Mouse (Mus musculus) splenic B cell, adult 2 months (primary cell): ENCODE data around the gene Aldh16a1.
"Not testable (repeated sequence)": the region's sequence is repeated elsewhere in the genome, so short reads cannot be mapped to it uniquely, and the experiment has no call there.

Source experiments
- DNase-seq: peaks from one replicate; pipeline ENCODE4 v3.0.0-alpha.2; 2011; ENCODE audit warnings: low read depth, low spot score
- H3K27me3 ChIP-seq: 2 replicates; pipeline ENCODE4 v1.6.1; 2012; ENCODE audit warnings: mild to moderate bottlenecking, low read length, moderate library complexity, mixed read lengths; ENCODE audit not compliant: control insufficient read depth, poor library complexity, insufficient read depth, severe bottlenecking
- H3K36me3 ChIP-seq: 2 replicates; pipeline ENCODE4 v1.6.1; 2012; ENCODE audit warnings: mild to moderate bottlenecking, low read length, moderate library complexity, mixed read lengths; ENCODE audit not compliant: control insufficient read depth, poor library complexity, insufficient read depth, severe bottlenecking

The Aldh16a1 gene

GRCm38 (mm10) chr7:45156206-45156605 lies 1.8 kb upstream of the Aldh16a1 start:
- Histone ChIP-seq H3K27me3 (no peaks in the 10 kb centered on the region), H3K36me3 (no peaks in the 10 kb centered on the region; the same call in 1 of the 2 replicates)
- no peak for DNase-seq

DNA sequence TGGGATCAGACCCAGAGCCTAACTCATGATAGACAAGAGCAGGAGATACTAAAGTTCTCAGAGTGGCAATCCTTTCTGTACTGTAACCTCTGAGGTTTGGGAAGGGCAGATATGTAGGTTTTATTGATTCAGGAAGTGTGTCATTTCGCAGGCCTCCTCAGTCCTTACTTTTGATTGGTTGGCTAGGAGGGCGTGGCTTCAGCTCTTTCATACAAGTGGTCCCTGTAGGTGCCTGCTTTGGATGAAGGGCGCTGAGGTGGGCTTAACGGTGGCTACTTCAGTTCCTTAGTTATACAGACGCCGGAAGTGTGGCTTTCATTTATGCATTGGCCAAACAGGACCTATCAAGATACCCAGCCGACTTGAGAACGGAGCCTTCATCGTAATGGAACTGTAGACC lies 1.2 kb upstream of the Aldh16a1 start:
- Histone ChIP-seq H3K27me3 (no peaks in the 10 kb centered on the region), H3K36me3 (no peaks in the 10 kb centered on the region; the same call in 1 of the 2 replicates)
- DNase-seq, result no peak

- Histone ChIP-seq H3K36me3 (no peaks in the 10 kb centered on the region; the same call in 1 of the 2 replicates), H3K27me3 (no peaks in the 10 kb centered on the region)
- DNase-seq, result peak; percentile 64
Observed at GRCm38 (mm10) chr7:45154993-45155514, 670 bp upstream of the Aldh16a1 start.

DNA sequence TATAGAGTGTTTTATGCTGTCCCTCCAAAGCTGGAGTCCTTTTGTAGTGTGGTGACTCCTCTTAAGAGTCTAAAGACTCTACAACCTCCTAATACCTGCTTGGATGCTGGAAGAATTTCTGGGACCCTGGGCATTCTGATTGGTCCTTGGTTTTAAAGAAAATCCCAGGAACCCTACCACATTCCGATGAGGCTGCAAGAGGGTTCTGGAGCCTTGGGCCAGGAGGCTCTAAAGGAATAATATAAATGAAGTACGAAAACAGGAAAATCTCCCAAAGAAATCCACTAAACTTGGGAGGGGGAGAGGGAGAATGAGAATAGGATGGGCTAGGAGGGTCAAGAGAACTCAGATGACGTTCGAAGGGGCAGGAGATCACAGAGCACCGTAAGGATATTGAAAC lies 798 bp downstream of the Aldh16a1 start:
- Histone ChIP-seq H3K27me3 (no peaks in the 10 kb centered on the region), H3K36me3 (no peaks in the 10 kb centered on the region; the same call in 1 of the 2 replicates)
- no peak for DNase-seq

GRCm38 (mm10) chr7:45153052-45153451 lies 1.3 kb downstream of the Aldh16a1 start:
- not testable (repeated sequence) for H3K36me3 ChIP-seq, H3K27me3 ChIP-seq, DNase-seq

DNA sequence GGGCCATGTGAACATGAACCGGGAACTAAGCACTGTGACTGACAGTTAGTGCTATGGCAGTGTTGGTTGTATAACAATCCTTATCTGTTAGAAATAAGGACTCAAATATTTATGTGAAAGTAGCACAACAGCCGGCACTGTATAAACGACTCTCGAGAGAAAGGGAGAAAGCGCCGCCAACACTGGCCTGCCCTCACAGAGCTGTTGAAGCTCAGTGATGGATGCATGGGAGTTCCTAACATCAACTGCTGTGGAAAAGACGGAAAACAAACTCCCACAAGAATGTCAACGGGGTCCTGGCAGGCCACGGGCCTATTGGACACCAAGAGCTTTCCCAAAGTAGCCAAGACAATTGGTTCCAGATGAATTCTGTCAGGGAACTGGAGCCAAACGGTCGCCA lies 3.1 kb downstream of the Aldh16a1 start:
- no peak for DNase-seq
- H3K27me3 ChIP-seq, result no peaks in the 10 kb centered on the region

DNA sequence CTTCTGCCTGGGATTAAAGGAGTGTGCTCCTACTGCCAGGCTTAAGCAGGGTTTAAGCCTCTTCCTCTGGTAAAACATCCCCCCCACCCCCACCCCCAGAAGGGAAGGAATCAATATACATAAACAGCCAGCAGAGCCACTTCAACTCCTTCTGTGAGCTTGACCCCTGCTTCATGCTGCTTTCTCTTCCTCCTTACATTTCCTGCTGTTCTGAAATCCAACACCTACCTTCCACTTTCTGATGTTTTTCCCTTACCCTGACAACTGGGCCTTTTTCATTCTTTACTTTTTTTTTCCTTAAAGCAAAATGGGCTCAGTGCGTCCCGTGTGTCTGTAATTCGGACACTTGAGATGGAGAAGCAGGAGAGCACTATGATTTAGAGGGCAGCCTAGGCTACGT lies 4.1 kb downstream of the Aldh16a1 start:
- Histone ChIP-seq H3K27me3 (no peaks in the 10 kb centered on the region), H3K36me3 (peaks cover 1% of the 10 kb centered on the region)
- no peak for DNase-seq

More for the DNA sequence above, 3.1 kb downstream of the Aldh16a1 start:
- H3K36me3 ChIP-seq, result peaks cover 1% of the 10 kb centered on the region

DNA sequence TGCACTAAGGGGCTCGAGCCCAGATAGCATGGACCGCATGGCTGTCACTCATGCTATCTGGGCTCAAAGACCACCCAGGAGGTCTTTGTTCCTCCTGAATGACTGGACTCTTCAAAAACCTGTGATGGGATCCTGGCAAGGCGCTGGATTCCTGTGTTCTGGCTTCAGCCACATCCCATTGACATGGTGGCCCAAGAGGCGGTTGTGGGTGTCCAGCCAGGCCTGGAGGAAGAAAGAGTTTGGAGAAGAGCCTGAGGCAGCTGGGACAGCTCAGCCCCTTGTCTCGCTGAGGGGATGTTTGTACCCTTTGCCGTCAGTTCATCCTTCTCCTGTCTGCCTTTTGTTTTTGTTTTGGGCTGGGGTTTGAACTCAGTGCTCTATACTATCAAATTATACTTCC lies 4.8 kb downstream of the Aldh16a1 start:
- Histone ChIP-seq H3K27me3 (no peaks in the 10 kb centered on the region), H3K36me3 (peaks cover 1% of the 10 kb centered on the region)
- no peak for DNase-seq

- H3K36me3 ChIP-seq, result peaks cover 1% of the 10 kb centered on the region
- no peaks in the 10 kb centered on the region for H3K27me3 ChIP-seq
- DNase-seq, result no peak
Observed at GRCm38 (mm10) chr7:45148534-45149098, 5.8 kb downstream of the Aldh16a1 start.

- peaks cover 1% of the 10 kb centered on the region for H3K36me3 ChIP-seq
- no peaks in the 10 kb centered on the region for H3K27me3 ChIP-seq
- no peak for DNase-seq
Observed at GRCm38 (mm10) chr7:45147899-45148298, 6.5 kb downstream of the Aldh16a1 start.

DNA sequence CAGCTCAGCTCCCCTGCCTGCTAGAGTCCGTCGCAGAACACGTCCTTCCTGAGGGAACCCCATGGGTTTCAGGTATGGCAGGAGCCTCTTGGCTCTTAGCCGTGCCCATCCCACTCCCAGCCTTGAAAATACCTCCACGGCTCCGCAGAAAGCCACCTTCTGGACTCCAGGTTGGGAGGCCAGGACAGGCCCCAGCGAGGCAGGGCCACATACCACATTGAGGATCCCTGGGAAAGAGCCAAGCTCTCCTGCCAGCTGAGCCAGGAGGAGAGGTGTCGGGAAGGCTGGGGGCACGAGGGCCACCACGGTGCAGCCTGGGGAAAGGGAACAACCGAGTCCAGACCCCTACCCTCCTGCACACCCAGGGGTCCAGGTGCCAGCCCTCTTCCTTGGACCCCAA lies 7.1 kb downstream of the Aldh16a1 start:
- Histone ChIP-seq H3K27me3 (no peaks in the 10 kb centered on the region), H3K36me3 (peaks cover 1% of the 10 kb centered on the region)
- DNase-seq, result no peak

DNA sequence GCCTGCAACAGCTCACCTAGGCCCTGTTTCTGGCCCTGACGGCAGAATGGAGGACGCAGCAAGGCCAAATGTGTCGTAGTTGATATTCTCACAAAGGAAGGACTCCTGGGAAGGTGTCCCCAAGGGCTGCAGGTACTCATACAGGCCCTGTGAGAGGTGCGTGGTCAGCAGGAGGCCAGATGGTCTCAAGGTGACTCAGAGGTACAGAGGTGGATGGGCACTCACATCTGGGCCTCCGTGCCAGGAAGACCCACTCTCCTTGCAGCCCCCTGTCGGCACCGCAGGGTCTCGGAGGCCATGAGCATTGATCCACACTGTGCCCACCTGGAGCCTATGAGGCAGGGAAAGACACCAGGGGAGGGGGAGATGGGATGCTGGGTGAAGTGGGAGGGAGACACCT lies 8.9 kb downstream of the Aldh16a1 start:
- H3K27me3 ChIP-seq, result no peaks in the 10 kb centered on the region
- H3K36me3 ChIP-seq, result peaks cover 3% of the 10 kb centered on the region

GRCm38 (mm10) chr7:45144368-45145174 lies 9.8 kb downstream of the Aldh16a1 start:
- Histone ChIP-seq H3K27me3 (no peaks in the 10 kb centered on the region), H3K36me3 (peaks cover 3% of the 10 kb centered on the region)
- DNase-seq, result no peak

More for the DNA sequence above, 8.9 kb downstream of the Aldh16a1 start:
- DNase-seq, result no peak

GRCm38 (mm10) chr7:45141914-45142313 lies 12.5 kb downstream of the Aldh16a1 start:
- no peaks in the 10 kb centered on the region for H3K27me3 ChIP-seq
- peaks cover 1% of the 10 kb centered on the region for H3K36me3 ChIP-seq
- DNase-seq, result no peak

GRCm38 (mm10) chr7:45141319-45141718 lies 13.1 kb downstream of the Aldh16a1 start:
- Histone ChIP-seq H3K27me3 (no peaks in the 10 kb centered on the region), H3K36me3 (peaks cover 1% of the 10 kb centered on the region)
- no peak for DNase-seq
